Mouse (Mus musculus) forebrain, embryonic 13.5 days (tissue): ENCODE data around the gene Haus6. TPM values are rescaled to one million over a fixed set of nuclear protein-coding genes. Genes with fewer than 3 reads are reported as not detected.
"Not testable (repeated sequence)": the region's sequence is repeated elsewhere in the genome, so short reads cannot be mapped to it uniquely, and the experiment has no call there.

Experiments used
- ATAC-seq: fragments of 200-750 bp; cut with Nextera tagmentation; 2 replicates; pipeline ENCODE4 v1.8.0; 2017
- H3K27ac ChIP-seq: fragments of 300-500 bp; sonication (generic); 2 replicates; pipeline ENCODE4 v1.5.1; 2015; ENCODE audit warnings: inconsistent platforms, mild to moderate bottlenecking, moderate library complexity
- H3K27me3 ChIP-seq: fragments of 300-500 bp; sonication (generic); 2 replicates; pipeline ENCODE4 v1.6.1; 2015; ENCODE audit warnings: mild to moderate bottlenecking, inconsistent platforms
- H3K36me3 ChIP-seq: fragments of 300-500 bp; sonication (generic); 2 replicates; pipeline ENCODE4 v1.6.1; 2015; ENCODE audit warnings: mild to moderate bottlenecking, inconsistent platforms; ENCODE audit not compliant: poor library complexity, severe bottlenecking
- H3K4me1 ChIP-seq: fragments of 300-500 bp; sonication (generic); 2 replicates; pipeline ENCODE4 v1.6.1; 2015; ENCODE audit warnings: inconsistent platforms
- H3K4me2 ChIP-seq: fragments of 300-500 bp; sonication (generic); 2 replicates; pipeline ENCODE4 v1.6.1; 2015; ENCODE audit warnings: inconsistent platforms, mild to moderate bottlenecking, moderate library complexity
- H3K4me3 ChIP-seq: fragments of 300-500 bp; sonication (generic); 2 replicates; pipeline ENCODE4 v1.5.1; 2015; ENCODE audit warnings: mild to moderate bottlenecking, inconsistent platforms
- H3K9ac ChIP-seq: fragments of 300-500 bp; sonication (generic); 2 replicates; pipeline ENCODE4 v1.6.1; 2015; ENCODE audit warnings: mild to moderate bottlenecking, inconsistent platforms
- H3K9me3 ChIP-seq: fragments of 300-500 bp; sonication (generic); replicated peaks from 2 replicates; pipeline ENCODE4 v1.6.1; 2016; ENCODE audit warnings: inconsistent platforms
- WGBS: fragments of 180-500 bp; shearing (Covaris S2); methylation state at CpG from one replicate; pipeline ENCODE4 v1.1.7; 2015; 5-methylcytosine and 5-hydroxymethylcytosine counted together
- polyA plus RNA-seq: library from polyadenylated mRNA; unstranded; fragments of >200 nt; fragmentation: Nextera tagmentation; extraction: Ambion mirVana; gene quantifications from 2 replicates; pipeline ENCODE4 v1.2.1, GENCODE M21; 2015

Gene Haus6
- polyA plus RNA-seq = 18.0 and 19.6 TPM in 2 replicates

DNA sequence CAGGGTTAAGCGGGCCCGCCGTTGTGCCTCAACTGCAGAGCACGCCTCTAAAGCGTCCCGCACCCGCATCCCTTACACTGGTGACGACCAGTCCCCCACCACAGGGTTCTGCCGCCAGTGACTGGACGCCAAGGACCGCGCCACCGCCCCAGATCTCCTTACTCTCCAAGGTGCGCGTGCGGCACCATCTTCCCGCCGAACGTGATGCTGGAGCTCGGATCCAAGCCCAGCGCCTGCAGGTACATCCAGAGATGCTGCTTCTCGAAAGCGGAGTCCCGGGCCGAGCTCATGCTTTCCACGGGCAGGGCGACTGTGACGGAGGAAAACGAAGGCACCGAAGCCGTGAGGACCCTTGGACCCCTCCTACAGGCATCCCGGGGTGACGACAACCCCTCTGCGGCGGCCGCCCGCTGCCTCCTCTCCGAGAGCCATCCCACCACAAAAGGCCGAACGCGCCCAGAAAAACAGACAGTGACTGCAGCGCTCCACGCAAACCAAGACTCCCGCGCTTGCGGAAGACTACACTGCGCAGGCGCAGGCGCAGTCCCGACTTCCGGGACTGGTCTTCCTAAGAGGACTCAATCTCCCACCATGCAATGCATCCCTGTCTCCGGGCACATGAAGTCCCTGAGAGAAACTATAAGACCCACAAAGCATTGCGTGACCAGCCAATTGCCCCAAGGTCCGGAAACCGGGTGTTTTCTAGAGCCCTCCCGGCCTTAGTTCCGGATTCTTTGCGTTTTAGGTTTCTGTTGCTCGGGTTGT lies at the start of gene Haus6:
TSS of gene Haus6 (minus strand) at position 532 of the 765 bp plus-strand sequence.
- Histone ChIP-seq H3K4me2 (peak within 1 kb of the TSS; percentile 91), H3K36me3 (no peaks in the 10 kb centered on the region), H3K9ac (peak within 1 kb of the TSS; percentile 85), H3K27ac (peak within 1 kb of the TSS; percentile 66), H3K27me3 (no peaks in the 10 kb centered on the region), H3K4me1 (peaks cover 24% of the 10 kb centered on the region), H3K4me3 (peak within 1 kb of the TSS; percentile 85), H3K9me3 (no peaks in the 10 kb centered on the region)
- ATAC-seq = peak; percentile 100
- under 1% methylated on average over 59 of the region's 59 CpGs for whole genome bisulfite sequencing

DNA sequence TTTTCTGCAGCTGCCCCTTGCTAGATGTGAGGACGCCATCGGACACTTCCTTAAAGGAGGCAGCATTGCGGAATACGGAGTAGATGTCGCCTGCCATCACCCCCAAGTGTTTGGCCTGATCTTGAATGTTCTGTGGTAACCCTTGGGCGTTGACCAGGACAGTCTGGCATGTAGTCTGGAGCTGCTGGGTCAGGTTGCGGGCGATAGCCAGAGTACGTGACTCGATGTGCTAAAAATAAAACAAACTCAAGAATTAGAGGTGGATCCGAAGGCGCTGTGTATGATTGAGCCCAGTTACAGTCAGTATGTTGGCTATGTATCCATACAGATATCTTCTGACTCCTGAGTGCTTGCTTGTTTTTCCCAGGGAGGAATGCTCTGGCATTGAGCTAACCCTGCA lies 45.3 kb upstream of the Haus6 start:
- WGBS = 94% methylated on average over 12 of the region's 12 CpGs
- peaks cover 60% of the 10 kb centered on the region for H3K36me3 ChIP-seq
- no peak overlapping the region for H3K4me3 ChIP-seq
- no peak overlapping the region for H3K9ac ChIP-seq
- no peak overlapping the region for H3K4me2 ChIP-seq
- no peak for ATAC-seq
- no peaks in the 10 kb centered on the region for H3K9me3 ChIP-seq
- H3K27ac ChIP-seq = no peak overlapping the region
- H3K4me1 ChIP-seq = no peaks in the 10 kb centered on the region
- no peaks in the 10 kb centered on the region for H3K27me3 ChIP-seq

DNA sequence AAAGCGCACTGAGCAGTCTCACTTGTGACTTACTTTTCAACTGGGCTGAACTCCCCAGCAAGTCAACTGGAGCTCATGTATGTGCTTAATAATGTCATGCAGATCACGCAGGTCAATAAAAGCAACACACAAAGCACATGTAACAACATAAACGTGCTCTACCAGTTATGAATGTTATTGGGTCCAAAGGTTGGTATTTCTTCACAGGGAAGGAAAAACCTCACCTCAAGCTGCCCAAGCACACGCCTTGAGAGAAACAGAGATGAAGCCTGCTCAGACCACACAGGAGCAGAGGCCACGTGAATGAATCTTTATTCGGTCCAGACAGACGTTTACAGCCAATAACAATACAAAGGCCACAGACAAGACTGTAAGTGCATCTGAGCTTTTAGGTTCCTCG lies 44.6 kb upstream of the Haus6 start:
- WGBS = 95% methylated on average over 8 of the region's 8 CpGs
- H3K9me3 ChIP-seq, H3K4me2 ChIP-seq, H3K4me3 ChIP-seq, H3K4me1 ChIP-seq, H3K27me3 ChIP-seq, ATAC-seq, H3K9ac ChIP-seq, H3K27ac ChIP-seq: not testable (repeated sequence)
- H3K36me3 ChIP-seq = peaks cover 54% of the 10 kb centered on the region

DNA sequence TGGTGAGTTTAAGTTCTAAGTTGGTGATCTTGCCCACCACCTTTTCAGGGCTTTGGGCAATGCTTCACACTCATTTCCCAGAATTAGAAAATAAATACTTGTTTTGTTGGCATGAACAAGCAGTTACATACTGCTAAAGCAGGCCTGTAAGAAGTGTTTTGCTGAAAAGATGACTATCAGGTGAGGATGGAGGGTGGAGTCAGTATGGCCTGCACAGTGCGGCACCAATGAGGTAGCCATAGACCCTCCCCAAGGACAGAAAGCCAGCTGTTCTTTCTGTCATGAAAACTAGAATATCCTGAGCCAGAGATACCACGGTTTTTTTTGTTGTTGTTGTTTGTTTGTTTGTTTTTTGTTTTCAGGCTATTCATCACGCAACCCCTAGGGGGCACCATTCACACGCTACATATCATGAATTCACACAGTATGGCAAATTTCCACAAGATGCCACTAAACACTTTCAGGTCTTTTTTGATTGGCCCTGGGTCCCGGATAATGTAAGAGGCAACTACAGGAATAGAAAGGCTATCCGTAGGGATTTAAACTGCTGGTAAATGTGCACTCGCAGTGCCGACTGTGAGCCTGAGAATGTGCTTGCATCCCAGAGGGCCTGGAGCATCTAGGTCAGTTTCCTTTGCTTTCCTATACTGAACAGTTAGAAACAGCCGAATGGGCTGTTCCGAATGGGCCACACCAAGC lies 40.0 kb upstream of the Haus6 start:
- Histone ChIP-seq H3K9ac (no peak overlapping the region), H3K27ac (no peak overlapping the region), H3K4me2 (no peak overlapping the region), H3K4me3 (no peak overlapping the region), H3K36me3 (peaks cover 11% of the 10 kb centered on the region; the same call in 1 of the 2 replicates), H3K27me3 (no peaks in the 10 kb centered on the region), H3K4me1 (no peaks in the 10 kb centered on the region), H3K9me3 (no peaks in the 10 kb centered on the region)
- ATAC-seq = no peak
- WGBS = 76% methylated on average over 10 of the region's 10 CpGs

DNA sequence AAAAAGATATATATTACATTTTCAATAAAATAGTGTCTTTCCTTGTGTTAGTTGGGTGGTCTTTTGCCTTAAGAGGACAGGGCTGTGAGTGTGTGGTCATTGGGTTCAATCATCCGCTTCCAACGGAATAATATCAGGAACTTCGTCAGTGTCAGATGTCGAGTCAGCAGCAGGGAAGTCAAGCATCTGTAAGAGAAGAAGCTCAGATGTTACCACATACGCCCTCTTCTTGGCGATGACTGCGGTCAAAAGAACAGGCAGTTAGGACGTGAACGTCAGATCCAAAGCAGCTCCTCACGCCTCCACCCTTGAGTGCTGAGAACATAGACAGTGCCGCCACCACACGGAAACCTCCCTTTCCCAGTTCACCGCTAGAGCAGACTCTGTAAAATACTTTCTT lies 36.5 kb upstream of the Haus6 start:
- not testable (repeated sequence) for H3K36me3 ChIP-seq, H3K9me3 ChIP-seq, H3K27ac ChIP-seq, ATAC-seq, H3K4me1 ChIP-seq, H3K9ac ChIP-seq, H3K4me2 ChIP-seq, H3K27me3 ChIP-seq, H3K4me3 ChIP-seq
- WGBS = 93% methylated on average over 10 of the region's 13 CpGs

DNA sequence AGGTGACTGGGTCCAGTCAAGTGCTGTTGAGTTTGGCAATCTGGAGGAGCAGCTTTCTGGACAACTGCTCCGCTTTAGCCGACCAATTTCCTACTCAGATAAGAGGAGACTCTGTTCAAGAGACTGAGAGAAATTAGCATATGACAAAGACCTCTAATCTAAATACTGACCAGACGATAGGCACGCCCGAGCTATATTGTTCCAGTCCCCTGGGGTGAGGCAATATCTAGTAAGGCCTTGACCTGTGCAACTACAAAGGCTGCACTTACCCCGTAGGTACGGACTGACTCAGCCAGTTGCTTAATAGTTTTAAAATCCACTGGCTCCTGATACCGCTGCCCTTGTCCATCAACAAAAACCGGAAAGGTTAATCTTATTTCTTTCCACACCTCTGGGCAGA lies 25.7 kb upstream of the Haus6 start:
- H3K9me3 ChIP-seq, H3K4me1 ChIP-seq, H3K4me2 ChIP-seq, H3K27ac ChIP-seq, H3K9ac ChIP-seq, ATAC-seq, H3K4me3 ChIP-seq, H3K36me3 ChIP-seq, H3K27me3 ChIP-seq: not testable (repeated sequence)
- WGBS = 90% methylated on average over 9 of the region's 9 CpGs

DNA sequence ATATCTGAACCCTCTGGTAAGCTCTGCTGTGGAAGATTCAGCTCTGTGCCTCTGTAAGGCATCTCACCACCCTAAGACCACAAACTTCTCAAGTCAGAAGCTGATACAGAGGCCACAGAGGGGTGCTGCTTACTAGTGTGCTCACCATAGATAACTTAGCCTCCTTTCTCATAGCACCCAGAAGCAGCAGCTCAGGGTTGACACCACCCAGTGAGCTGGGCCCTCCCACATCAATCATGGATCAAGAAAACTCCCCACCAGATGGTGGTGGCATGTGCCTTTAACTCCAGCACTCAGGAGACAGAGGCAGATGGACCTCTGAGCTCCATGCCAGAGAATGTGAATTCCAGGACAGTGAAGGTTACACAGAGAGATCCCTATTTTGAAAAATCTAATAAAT lies 23.0 kb upstream of the Haus6 start:
- H3K9ac ChIP-seq, H3K27ac ChIP-seq, H3K27me3 ChIP-seq, H3K4me3 ChIP-seq, H3K36me3 ChIP-seq, H3K9me3 ChIP-seq, H3K4me1 ChIP-seq, H3K4me2 ChIP-seq, ATAC-seq: not testable (repeated sequence)

DNA sequence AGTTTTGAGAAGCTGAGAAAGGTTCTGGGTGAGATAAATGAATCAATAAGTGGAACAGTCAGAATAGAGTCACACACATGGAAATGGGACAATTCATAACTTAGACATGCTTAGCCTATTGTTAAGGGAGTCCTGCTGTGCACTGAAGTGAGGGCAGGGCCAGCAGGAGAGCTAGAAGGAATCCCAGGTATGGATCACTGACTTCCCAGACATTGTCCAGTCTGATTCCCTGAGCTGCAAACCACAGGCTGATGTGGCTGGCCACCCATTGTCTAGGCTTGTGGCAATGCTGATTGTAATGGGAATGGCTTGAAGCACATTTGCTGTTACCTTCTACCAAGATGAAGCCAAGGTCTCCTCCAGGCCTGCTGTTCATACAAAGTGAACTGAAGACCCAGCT lies 22.5 kb upstream of the Haus6 start:
- not testable (repeated sequence) for H3K27ac ChIP-seq, H3K27me3 ChIP-seq, H3K4me2 ChIP-seq, H3K4me3 ChIP-seq, ATAC-seq, H3K36me3 ChIP-seq, H3K4me1 ChIP-seq, H3K9me3 ChIP-seq, H3K9ac ChIP-seq

DNA sequence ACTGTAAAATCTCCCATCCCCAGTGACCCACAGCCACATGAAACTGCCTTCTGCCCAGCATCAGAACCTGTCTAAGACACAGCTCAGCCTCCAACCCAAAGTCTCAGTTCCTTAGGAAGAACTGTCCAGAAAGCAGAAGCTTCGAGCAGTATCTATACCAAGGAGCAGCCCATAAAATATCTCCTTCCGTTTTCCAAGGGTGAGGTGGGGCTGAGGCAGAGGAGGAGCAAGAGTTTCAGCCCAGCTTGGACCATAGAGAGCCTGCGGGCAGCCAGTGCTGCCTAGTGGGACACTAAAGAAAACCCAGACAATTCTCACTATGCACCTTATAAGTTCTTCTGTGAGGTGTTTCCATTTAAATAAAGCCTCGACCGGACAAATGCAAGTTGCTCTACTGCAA lies 20.7 kb upstream of the Haus6 start:
- H3K27me3 ChIP-seq, H3K4me1 ChIP-seq, H3K4me3 ChIP-seq, H3K36me3 ChIP-seq, H3K9me3 ChIP-seq, H3K27ac ChIP-seq, H3K4me2 ChIP-seq, H3K9ac ChIP-seq, ATAC-seq: not testable (repeated sequence)
- 62% methylated on average over 5 of the region's 5 CpGs for WGBS

DNA sequence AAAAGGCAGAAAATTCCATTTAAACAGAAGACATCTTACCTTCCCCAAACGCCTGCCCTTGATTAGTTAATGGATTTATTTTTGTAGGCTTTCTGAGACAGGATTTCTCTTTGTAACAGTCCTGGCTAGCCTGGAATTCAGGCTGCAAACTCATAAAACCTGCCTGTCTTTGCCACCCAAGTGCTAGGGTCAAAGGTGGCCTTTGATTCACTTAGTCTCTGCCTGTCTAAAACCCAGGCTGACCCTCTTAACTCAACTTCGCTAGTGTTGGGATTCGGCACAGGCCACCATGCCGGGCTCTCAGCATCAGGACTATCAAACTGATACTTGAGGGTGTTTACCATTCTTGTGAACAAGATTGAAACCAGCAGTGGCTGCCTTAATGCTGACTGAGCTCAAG lies 20.0 kb upstream of the Haus6 start:
- Histone ChIP-seq H3K4me1 (no peaks in the 10 kb centered on the region), H3K4me2 (no peak overlapping the region), H3K4me3 (no peak overlapping the region), H3K9me3 (no peaks in the 10 kb centered on the region), H3K36me3 (no peaks in the 10 kb centered on the region), H3K27ac (no peak overlapping the region), H3K27me3 (no peaks in the 10 kb centered on the region), H3K9ac (no peak overlapping the region)
- WGBS = 83% methylated on average over 4 of the region's 4 CpGs
- no peak for ATAC-seq

DNA sequence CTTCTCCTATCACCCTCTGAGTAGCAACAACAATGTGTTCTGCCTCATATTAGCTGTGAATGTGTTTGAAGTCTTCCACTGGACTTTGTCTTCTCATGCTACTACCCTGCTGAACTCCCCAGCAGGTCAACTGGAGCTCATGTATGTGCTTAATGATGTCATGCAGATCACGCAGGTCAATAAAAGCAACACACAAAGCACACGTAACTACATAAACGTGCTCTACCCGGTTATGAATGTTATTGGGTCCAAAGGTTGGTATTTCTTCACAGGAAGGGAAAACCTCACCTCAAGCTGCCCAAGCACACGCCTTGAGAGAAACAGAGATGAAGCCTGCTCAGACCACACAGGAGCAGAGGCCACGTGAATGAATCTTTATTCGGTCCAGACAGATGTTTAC lies 14.6 kb upstream of the Haus6 start:
- H3K4me3 ChIP-seq, H3K36me3 ChIP-seq, H3K4me1 ChIP-seq, ATAC-seq, H3K4me2 ChIP-seq, H3K27me3 ChIP-seq, H3K9me3 ChIP-seq, H3K9ac ChIP-seq, H3K27ac ChIP-seq: not testable (repeated sequence)
- WGBS = 92% methylated on average over 7 of the region's 7 CpGs

DNA sequence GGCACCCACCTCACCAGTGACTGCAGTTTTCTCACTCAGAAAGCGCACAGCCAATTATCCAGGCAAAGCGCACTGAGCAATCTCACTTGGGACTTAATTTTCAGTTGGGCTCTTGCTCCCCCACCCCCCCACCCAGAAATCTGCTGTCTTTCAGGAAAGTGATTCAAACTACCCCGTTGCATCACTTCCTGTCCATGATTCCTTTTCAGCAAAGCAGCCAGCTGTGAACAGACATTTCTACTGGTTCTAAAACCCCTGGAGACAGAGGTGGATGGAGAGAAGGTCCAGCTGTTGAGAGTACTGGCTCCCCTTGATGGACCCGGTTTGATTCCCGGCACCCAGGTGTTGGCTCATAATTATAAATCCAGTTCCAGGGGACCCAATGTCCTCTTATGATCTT lies 13.6 kb upstream of the Haus6 start:
- Histone ChIP-seq H3K36me3 (no peaks in the 10 kb centered on the region), H3K9me3 (no peaks in the 10 kb centered on the region), H3K4me1 (no peaks in the 10 kb centered on the region), H3K4me3 (no peak overlapping the region), H3K27ac (no peak overlapping the region), H3K4me2 (no peak overlapping the region), H3K9ac (no peak overlapping the region), H3K27me3 (no peaks in the 10 kb centered on the region)
- WGBS = 85% methylated on average over 5 of the region's 5 CpGs
- ATAC-seq = no peak

DNA sequence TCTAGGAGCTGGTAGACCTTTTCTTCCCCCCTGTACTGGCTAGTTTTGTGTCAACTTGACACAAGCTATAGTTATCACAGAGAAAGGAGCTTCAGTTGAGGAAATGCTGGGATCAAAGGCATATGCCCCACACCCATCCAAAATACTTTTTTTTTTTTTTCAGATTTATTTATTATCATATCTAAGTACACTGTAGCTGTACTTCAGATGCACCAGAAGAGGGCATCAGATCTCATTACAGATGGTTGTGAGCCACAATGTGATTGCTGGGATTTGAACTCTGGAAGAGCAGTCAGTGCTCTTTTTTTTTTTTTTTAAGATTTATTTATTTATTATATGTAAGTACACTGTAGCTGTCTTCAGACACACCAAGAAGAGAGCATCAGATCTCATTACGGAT lies 10.7 kb upstream of the Haus6 start:
- 90% methylated on average over 1 of the region's 1 CpGs for WGBS
- not testable (repeated sequence) for H3K4me3 ChIP-seq, H3K9ac ChIP-seq, H3K4me2 ChIP-seq, ATAC-seq, H3K27ac ChIP-seq, H3K36me3 ChIP-seq, H3K4me1 ChIP-seq, H3K27me3 ChIP-seq, H3K9me3 ChIP-seq
